Mouse (Mus musculus): ENCODE data around the gene Acbd6. TPM values are rescaled to one million over a fixed set of nuclear protein-coding genes. Genes with fewer than 3 reads are reported as not detected.

Acbd6 gene
- polyA plus RNA-seq, 1 experiment from 2014 or later: 83.2 TPM

DNA sequence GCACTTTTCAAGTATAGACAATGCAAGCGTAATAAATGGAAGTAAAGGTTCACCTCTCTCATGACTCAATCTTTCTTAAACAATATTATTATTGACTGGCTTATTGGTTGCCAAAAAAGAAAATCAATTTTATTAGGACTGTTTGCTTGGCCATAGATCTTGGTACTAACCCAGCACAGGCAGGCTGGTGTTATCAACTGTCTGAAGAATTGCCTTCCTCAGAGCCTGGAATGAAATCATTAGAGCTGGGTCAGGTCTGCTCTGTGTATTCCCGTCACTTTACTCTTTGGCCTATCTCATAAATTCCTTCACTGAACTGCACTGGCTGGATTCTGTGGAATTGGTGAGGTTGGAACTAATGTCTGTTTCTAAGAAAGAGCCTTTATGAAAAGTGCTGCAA lies 69.8 kb downstream of the Acbd6 start:
- no peak for DNase-seq (ENCODE audit: low spot score)

DNA sequence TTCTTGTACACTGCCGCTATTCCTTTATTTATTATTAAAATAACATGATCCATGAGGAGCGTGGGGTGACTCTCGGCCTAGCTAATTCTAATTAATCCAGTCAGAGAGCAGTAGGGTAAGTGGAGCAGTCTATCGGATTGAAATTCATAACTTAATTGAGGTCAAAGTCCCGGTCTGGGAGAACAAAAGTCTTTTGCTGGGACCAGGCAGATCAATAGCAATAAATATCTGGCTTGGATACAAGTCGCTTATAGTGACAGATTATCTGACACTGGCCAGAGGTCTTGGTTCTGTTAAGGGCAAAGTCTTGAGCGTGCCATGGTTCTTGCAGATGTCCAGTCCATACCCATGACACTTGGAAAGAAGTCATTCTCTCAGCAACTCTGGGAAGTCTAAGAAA lies 78.7 kb downstream of the Acbd6 start:
- Histone ChIP-seq H3K4me3 (ENCODE audit: low read depth, low read length) (no peak overlapping the region), H3K27me3 (ENCODE audit: control insufficient read depth, insufficient read depth, low read length) (no peaks in the 10 kb centered on the region), H3K9me3 (replicated peaks; ENCODE audit: control insufficient read depth, low read length) (no peaks in the 10 kb centered on the region), H3K9ac (replicated peaks; ENCODE audit: low read length) (no peak overlapping the region), H3K36me3 (replicated peaks; ENCODE audit: control insufficient read depth, insufficient read depth, low read depth, low read length) (no peaks in the 10 kb centered on the region), H3K27ac (replicated peaks; ENCODE audit: low read depth, low read length) (no peak overlapping the region), H3K4me2 (ENCODE audit: low read depth, low read length) (no peak overlapping the region), H3K4me1 (ENCODE audit: control insufficient read depth, insufficient read depth, low read length) (no peaks in the 10 kb centered on the region)
- ATAC-seq (replicated peaks; ENCODE audit: insufficient number of reproducible peaks, low FRiP score, low TSS enrichment, low read depth) (no peak), DNase-seq (ENCODE audit: low spot score) (no peak)
- 79% methylated on average over 7 of the region's 7 CpGs for WGBS

More for the DNA sequence above, 69.8 kb downstream of the Acbd6 start:
- Histone ChIP-seq H3K27ac (replicated peaks; ENCODE audit: low read depth, low read length) (no peak overlapping the region), H3K4me2 (ENCODE audit: low read depth, low read length) (no peak overlapping the region), H3K9me3 (replicated peaks; ENCODE audit: control insufficient read depth, low read length) (no peaks in the 10 kb centered on the region), H3K36me3 (replicated peaks; ENCODE audit: control insufficient read depth, insufficient read depth, low read depth, low read length) (no peaks in the 10 kb centered on the region), H3K4me1 (ENCODE audit: control insufficient read depth, insufficient read depth, low read length) (no peaks in the 10 kb centered on the region), H3K4me3 (ENCODE audit: low read depth, low read length) (no peak overlapping the region), H3K27me3 (ENCODE audit: control insufficient read depth, insufficient read depth, low read length) (no peaks in the 10 kb centered on the region), H3K9ac (replicated peaks; ENCODE audit: low read length) (no peak overlapping the region)
- ATAC-seq (replicated peaks; ENCODE audit: insufficient number of reproducible peaks, low FRiP score, low TSS enrichment, low read depth): no peak
- 90% methylated on average over 2 of the region's 2 CpGs for WGBS

DNA sequence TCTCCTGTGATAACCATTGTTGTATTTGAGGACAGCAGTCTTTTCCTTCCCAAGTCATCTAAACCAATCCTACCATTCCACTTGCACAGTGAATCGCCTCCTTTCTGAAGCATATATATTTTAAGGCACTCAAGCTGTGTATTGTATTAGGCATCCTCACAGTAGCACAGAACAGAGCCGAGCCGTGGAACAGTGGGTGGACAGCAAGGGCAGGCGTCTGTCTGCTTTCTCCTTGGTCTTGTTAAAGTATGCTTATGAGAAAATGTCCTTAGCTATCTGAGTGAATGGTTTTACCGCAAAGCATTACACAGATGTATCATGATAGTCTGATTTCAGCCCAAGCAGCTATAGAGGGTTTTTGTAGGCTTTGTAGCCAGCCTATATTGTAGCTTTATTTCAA lies 87.9 kb downstream of the Acbd6 start:
- ATAC-seq (replicated peaks; ENCODE audit: insufficient number of reproducible peaks, low FRiP score, low TSS enrichment, low read depth) (no peak), DNase-seq (ENCODE audit: low spot score) (no peak)
- Histone ChIP-seq H3K36me3 (replicated peaks; ENCODE audit: control insufficient read depth, insufficient read depth, low read depth, low read length) (no peaks in the 10 kb centered on the region), H3K9me3 (replicated peaks; ENCODE audit: control insufficient read depth, low read length) (no peaks in the 10 kb centered on the region), H3K4me2 (ENCODE audit: low read depth, low read length) (no peak overlapping the region), H3K27me3 (ENCODE audit: control insufficient read depth, insufficient read depth, low read length) (no peaks in the 10 kb centered on the region), H3K4me3 (ENCODE audit: low read depth, low read length) (no peak overlapping the region), H3K9ac (replicated peaks; ENCODE audit: low read length) (no peak overlapping the region), H3K4me1 (ENCODE audit: control insufficient read depth, insufficient read depth, low read length) (no peaks in the 10 kb centered on the region), H3K27ac (replicated peaks; ENCODE audit: low read depth, low read length) (no peak overlapping the region)
- 89% methylated on average over 5 of the region's 5 CpGs for WGBS

DNA sequence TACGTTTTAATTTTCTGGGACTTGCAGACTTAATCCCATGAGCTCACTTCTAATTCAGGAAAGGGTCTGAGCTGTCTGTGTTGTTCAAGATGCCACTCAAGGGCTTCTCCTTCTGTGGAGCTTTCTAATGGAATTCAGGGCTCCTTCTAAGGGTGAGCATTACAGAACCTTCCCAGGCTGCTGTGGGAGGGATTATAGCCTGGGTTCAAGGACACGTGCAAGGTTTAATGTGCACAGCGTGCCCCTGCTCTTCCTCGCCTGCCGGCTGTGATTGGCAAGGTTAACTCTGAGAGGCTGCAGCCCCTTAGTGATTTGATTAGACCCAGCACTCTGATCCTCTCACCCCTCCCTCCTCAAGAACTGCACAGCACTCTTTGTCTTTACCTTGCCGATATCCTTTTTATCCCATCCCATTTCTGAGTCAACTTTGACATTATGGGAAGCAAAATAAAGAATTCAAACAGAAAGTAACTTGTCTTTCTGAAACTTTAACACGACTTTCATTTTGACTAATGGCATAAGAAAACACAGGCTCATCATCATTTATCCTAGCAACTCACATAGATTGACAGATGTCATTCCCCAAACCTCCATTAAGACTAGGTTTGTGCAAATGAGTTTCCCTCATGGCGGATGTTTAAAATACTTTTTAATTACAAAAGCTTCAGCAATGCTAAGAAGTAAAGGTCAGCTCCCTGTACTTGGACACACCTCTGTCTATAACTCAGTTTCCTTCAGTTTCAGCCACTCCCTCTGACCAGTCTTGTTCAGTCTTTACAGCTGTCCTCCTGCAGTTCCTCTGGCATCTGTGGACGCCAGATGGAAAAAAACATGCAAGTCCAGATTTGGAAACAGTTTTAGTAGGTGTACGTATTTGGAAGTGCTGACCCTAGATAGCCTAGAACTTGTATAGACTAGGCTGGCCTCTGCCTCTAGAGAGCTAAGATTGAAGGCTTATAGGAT lies 88.7 kb downstream of the Acbd6 start:
- peak; percentile 30 for DNase-seq (ENCODE audit: low spot score)
- no peaks in the 10 kb centered on the region for H3K27me3 ChIP-seq (ENCODE audit: control insufficient read depth, insufficient read depth, low read length)
- H3K4me1 ChIP-seq (ENCODE audit: control insufficient read depth, insufficient read depth, low read length): no peaks in the 10 kb centered on the region
- H3K9ac ChIP-seq (replicated peaks; ENCODE audit: low read length): no peak overlapping the region
- H3K4me3 ChIP-seq (ENCODE audit: low read depth, low read length): no peak overlapping the region
- no peak overlapping the region for H3K27ac ChIP-seq (replicated peaks; ENCODE audit: low read depth, low read length)
- 50% methylated on average over 10 of the region's 10 CpGs for WGBS
- H3K9me3 ChIP-seq (replicated peaks; ENCODE audit: control insufficient read depth, low read length): no peaks in the 10 kb centered on the region
- H3K4me2 ChIP-seq (ENCODE audit: low read depth, low read length): no peak overlapping the region
- 0 out of 2 replicates have a peak, but pooled peaks have one; percentile 14 for ATAC-seq (replicated peaks; ENCODE audit: insufficient number of reproducible peaks, low FRiP score, low TSS enrichment, low read depth)
- no peaks in the 10 kb centered on the region for H3K36me3 ChIP-seq (replicated peaks; ENCODE audit: control insufficient read depth, insufficient read depth, low read depth, low read length)

- 82% methylated on average over 9 of the region's 9 CpGs for WGBS
- Histone ChIP-seq H3K4me3 (ENCODE audit: low read depth, low read length) (no peak overlapping the region), H3K9ac (replicated peaks; ENCODE audit: low read length) (no peak overlapping the region), H3K27ac (replicated peaks; ENCODE audit: low read depth, low read length) (no peak overlapping the region), H3K36me3 (replicated peaks; ENCODE audit: control insufficient read depth, insufficient read depth, low read depth, low read length) (no peaks in the 10 kb centered on the region), H3K4me2 (ENCODE audit: low read depth, low read length) (no peak overlapping the region), H3K4me1 (ENCODE audit: control insufficient read depth, insufficient read depth, low read length) (no peaks in the 10 kb centered on the region), H3K27me3 (ENCODE audit: control insufficient read depth, insufficient read depth, low read length) (no peaks in the 10 kb centered on the region), H3K9me3 (replicated peaks; ENCODE audit: control insufficient read depth, low read length) (no peaks in the 10 kb centered on the region)
- DNase-seq (ENCODE audit: low spot score) (no peak), ATAC-seq (replicated peaks; ENCODE audit: insufficient number of reproducible peaks, low FRiP score, low TSS enrichment, low read depth) (no peak)
These were observed 92.4 kb downstream of the Acbd6 start for GRCm38 (mm10) chr1:155650121-155650846.

- ATAC-seq (replicated peaks; ENCODE audit: insufficient number of reproducible peaks, low FRiP score, low TSS enrichment, low read depth) (no peak), DNase-seq (ENCODE audit: low spot score) (no peak)
- Histone ChIP-seq H3K27ac (replicated peaks; ENCODE audit: low read depth, low read length) (no peak overlapping the region), H3K36me3 (replicated peaks; ENCODE audit: control insufficient read depth, insufficient read depth, low read depth, low read length) (no peaks in the 10 kb centered on the region), H3K4me3 (ENCODE audit: low read depth, low read length) (no peak overlapping the region), H3K27me3 (ENCODE audit: control insufficient read depth, insufficient read depth, low read length) (no peaks in the 10 kb centered on the region), H3K9ac (replicated peaks; ENCODE audit: low read length) (no peak overlapping the region), H3K4me2 (ENCODE audit: low read depth, low read length) (no peak overlapping the region), H3K4me1 (ENCODE audit: control insufficient read depth, insufficient read depth, low read length) (no peaks in the 10 kb centered on the region), H3K9me3 (replicated peaks; ENCODE audit: control insufficient read depth, low read length) (no peaks in the 10 kb centered on the region)
- 11% methylated on average over 3 of the region's 3 CpGs for WGBS
These were observed 97.0 kb downstream of the Acbd6 start for GRCm38 (mm10) chr1:155654961-155655360.

DNA sequence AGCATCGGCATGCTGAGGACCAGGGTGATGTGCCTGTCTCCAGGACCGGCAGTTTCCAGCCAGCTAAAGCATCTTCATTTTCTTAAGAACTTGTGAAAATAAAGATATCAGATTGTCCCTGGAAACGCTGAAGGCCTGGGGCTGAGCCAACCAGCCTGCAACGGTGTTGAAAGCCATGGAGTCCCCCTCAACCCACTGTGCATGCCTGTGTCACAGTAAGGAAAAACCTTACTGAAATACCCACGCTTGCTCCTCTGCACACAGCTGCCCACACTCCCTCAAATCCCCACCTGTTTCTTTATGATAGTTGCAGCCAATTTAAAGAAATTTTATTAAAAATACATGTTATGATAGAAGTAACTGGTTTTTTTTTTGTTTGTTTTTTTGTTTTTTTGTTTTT lies 98.4 kb downstream of the Acbd6 start:
- Histone ChIP-seq H3K4me2 (ENCODE audit: low read depth, low read length) (no peak overlapping the region), H3K9me3 (replicated peaks; ENCODE audit: control insufficient read depth, low read length) (no peaks in the 10 kb centered on the region), H3K9ac (replicated peaks; ENCODE audit: low read length) (no peak overlapping the region), H3K27me3 (ENCODE audit: control insufficient read depth, insufficient read depth, low read length) (no peaks in the 10 kb centered on the region), H3K27ac (replicated peaks; ENCODE audit: low read depth, low read length) (no peak overlapping the region), H3K4me3 (ENCODE audit: low read depth, low read length) (no peak overlapping the region), H3K36me3 (replicated peaks; ENCODE audit: control insufficient read depth, insufficient read depth, low read depth, low read length) (no peaks in the 10 kb centered on the region), H3K4me1 (ENCODE audit: control insufficient read depth, insufficient read depth, low read length) (no peaks in the 10 kb centered on the region)
- ATAC-seq (replicated peaks; ENCODE audit: insufficient number of reproducible peaks, low FRiP score, low TSS enrichment, low read depth): no peak
- DNase-seq (ENCODE audit: low spot score): no peak
- WGBS: 75% methylated on average over 5 of the region's 5 CpGs

DNA sequence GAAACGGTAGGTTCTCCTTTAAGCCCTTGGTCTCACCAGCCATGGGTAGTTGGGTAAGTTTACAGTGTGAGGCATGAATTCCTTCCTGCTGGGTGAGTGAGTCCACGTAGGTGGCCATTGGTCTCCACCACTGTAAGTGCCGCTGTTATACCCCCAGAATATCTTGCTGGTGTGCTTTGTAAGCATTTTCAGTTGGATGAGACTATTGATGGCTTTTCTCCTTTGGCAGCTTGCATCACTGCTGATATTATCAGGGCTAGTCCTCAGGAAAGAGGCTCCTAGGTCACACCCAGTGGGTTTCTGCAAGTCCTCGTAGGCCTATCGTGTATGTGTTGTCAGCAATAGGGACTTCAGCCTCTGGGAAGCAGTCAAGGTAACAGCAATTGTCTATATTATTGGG lies 106.1 kb downstream of the Acbd6 start:
- Histone ChIP-seq H3K27ac (replicated peaks; ENCODE audit: low read depth, low read length) (no peak overlapping the region), H3K4me1 (ENCODE audit: control insufficient read depth, insufficient read depth, low read length) (no peaks in the 10 kb centered on the region), H3K36me3 (replicated peaks; ENCODE audit: control insufficient read depth, insufficient read depth, low read depth, low read length) (no peaks in the 10 kb centered on the region), H3K27me3 (ENCODE audit: control insufficient read depth, insufficient read depth, low read length) (no peaks in the 10 kb centered on the region), H3K9ac (replicated peaks; ENCODE audit: low read length) (no peak overlapping the region), H3K4me2 (ENCODE audit: low read depth, low read length) (no peak overlapping the region), H3K9me3 (replicated peaks; ENCODE audit: control insufficient read depth, low read length) (no peaks in the 10 kb centered on the region), H3K4me3 (ENCODE audit: low read depth, low read length) (no peak overlapping the region)
- ATAC-seq (replicated peaks; ENCODE audit: insufficient number of reproducible peaks, low FRiP score, low TSS enrichment, low read depth) (no peak), DNase-seq (ENCODE audit: low spot score) (no peak)
- 84% methylated on average over 5 of the region's 5 CpGs for WGBS

Data from embryonic facial prominence, embryonic 11.5 days (tissue).